Mouse (Mus musculus): ENCODE results near the gene 1110017D15Rik.

- TF ChIP-seq POLR2A (IDR thresholded peaks at IDR 0.05; ENCODE audit: borderline replicate concordance, extremely low read depth, low read depth, low read length) (no peak), CTCF (IDR thresholded peaks at IDR 0.05; ENCODE audit: insufficient read depth, low read length) (no peak)
Observed at GRCm38 (mm10) chr4:41497046-41497445, 20.1 kb downstream of the 1110017D15Rik start.

Measured in lung, adult 2 months (tissue).